42 mouse cellular contexts compared by ENCODE assay signal in the genomic region with DNA sequence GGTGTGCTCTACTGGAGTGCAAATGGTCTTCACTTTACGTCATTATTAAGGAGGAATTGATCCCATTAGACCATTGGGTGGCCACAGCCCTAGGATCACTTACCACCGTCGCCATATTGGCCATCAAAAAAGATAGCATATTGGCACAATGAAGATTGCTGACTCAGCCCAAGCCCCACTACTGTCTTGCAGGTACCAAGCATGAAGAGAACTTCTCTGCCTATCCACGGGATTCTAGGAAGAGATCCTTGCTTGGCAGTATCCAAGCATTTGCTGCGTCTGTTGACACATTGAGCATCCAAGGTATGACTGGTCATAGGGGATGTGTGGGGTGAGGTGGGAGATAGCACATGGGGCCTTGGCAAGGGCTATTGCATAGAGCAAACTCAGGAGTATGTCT. TPM values are rescaled to one million over a fixed set of nuclear protein-coding genes. Genes with fewer than 3 reads are reported as not detected.
"Had no signal": no experiment of that assay in that cellular context is flagged by ENCODE, and none has a peak within 500 bp of the region (broad histone marks: within the 10 kb centered on the region; RNA-seq: fewer than 3 reads in every experiment).

No protein-coding gene starts in this region.

- H3K9me3 ChIP-seq: heart, embryonic 13.5 days; heart, embryonic 15.5 days; hindbrain, embryonic 13.5 days; hindbrain, embryonic 15.5 days; kidney, embryonic 15.5 days; limb, embryonic 13.5 days; limb, embryonic 15.5 days; liver, embryonic 12.5 days had no signal

- H3K27ac ChIP-seq: heart, embryonic 13.5 days; heart, embryonic 15.5 days; hindbrain, embryonic 13.5 days; hindbrain, embryonic 15.5 days; hindbrain, postnatal 0 days; kidney, embryonic 15.5 days; kidney, postnatal 0 days; limb, embryonic 13.5 days; limb, embryonic 15.5 days; liver, embryonic 12.5 days; liver, embryonic 14.5 days had no signal

- H3K4me2 ChIP-seq: heart, embryonic 11.5 days; heart, embryonic 13.5 days; heart, embryonic 15.5 days; hindbrain, embryonic 13.5 days; hindbrain, embryonic 15.5 days; kidney, embryonic 15.5 days; limb, embryonic 13.5 days; limb, embryonic 15.5 days; liver, embryonic 12.5 days had no signal

- H3K36me3 ChIP-seq: heart, embryonic 13.5 days; heart, embryonic 15.5 days; hindbrain, embryonic 13.5 days; hindbrain, embryonic 15.5 days; limb, embryonic 13.5 days; limb, embryonic 15.5 days; liver, embryonic 12.5 days had no signal

- H3K4me3 ChIP-seq: heart, embryonic 13.5 days; heart, embryonic 15.5 days; hindbrain, embryonic 13.5 days; hindbrain, embryonic 15.5 days; kidney, embryonic 15.5 days; limb, embryonic 13.5 days; limb, embryonic 15.5 days; liver, embryonic 12.5 days had no signal

- DNase-seq: gastrocnemius, postnatal 14 days; gastrocnemius, postnatal 36 days; heart, adult 18-20 months; kidney, adult 11 months; kidney, adult 2 months; kidney, adult 9 months; kidney, postnatal 14 days; kidney, postnatal 36 days; layer of hippocampus, adult 9-11 months; layer of hippocampus, postnatal 36 days; left cerebral cortex, postnatal 4 days had no signal

- H3K9ac ChIP-seq: heart, embryonic 13.5 days; heart, embryonic 15.5 days; hindbrain, embryonic 13.5 days; hindbrain, embryonic 15.5 days; kidney, embryonic 15.5 days; limb, embryonic 13.5 days; limb, embryonic 15.5 days; liver, embryonic 12.5 days; liver, embryonic 14.5 days had no signal

- H3K27me3 ChIP-seq: heart, embryonic 13.5 days; heart, embryonic 15.5 days; hindbrain, embryonic 13.5 days; hindbrain, embryonic 15.5 days; kidney, embryonic 15.5 days; limb, embryonic 13.5 days; limb, embryonic 15.5 days had no signal

RNA-seq across cellular contexts. Expression of a gene that starts 27.6 kb away (rescaled TPM):
- total RNA-seq: hematopoietic stem cell, adult 5-6 weeks had no signal

RNA-seq across cellular contexts. Expression of a gene that starts 51.1 kb away (rescaled TPM):
- total RNA-seq: gastrocnemius, adult 18-20 months; gastrocnemius, adult 8-10 months; gastrocnemius, postnatal 14 days; gastrocnemius, postnatal 36 days; heart, adult 18-20 months; heart, adult 8-10 months; heart, postnatal 25 days; hematopoietic stem cell, adult 5-6 weeks; hindbrain, postnatal 0 days; layer of hippocampus, adult 18-20 months; layer of hippocampus, adult 8-10 months; layer of hippocampus, postnatal 14 days; layer of hippocampus, postnatal 36 days; left cerebral cortex, adult 18-20 months; left cerebral cortex, adult 8-10 months; left cerebral cortex, postnatal 10 days; left cerebral cortex, postnatal 25 days; left cerebral cortex, postnatal 4 days; liver, adult 2 months had no signal
- polyA plus RNA-seq: heart, embryonic 11.5 days; heart, embryonic 13.5 days; heart, embryonic 15.5 days; heart, postnatal 0 days; hindbrain, embryonic 11.5 days; hindbrain, embryonic 13.5 days; hindbrain, embryonic 15.5 days; hindbrain, postnatal 0 days; intestine, embryonic 14.5 days; intestine, embryonic 16.5 days; kidney, adult 2 months; kidney, embryonic 15.5 days; kidney, postnatal 0 days; large intestine, adult 2 months; limb, embryonic 11.5 days; limb, embryonic 13.5 days; limb, embryonic 15.5 days; liver, adult 2 months; liver, embryonic 12.5 days; liver, embryonic 14.5 days had no signal
